Mouse (Mus musculus) layer of hippocampus, postnatal 36 days (tissue): ENCODE results near the gene Hectd3. TPM values are rescaled to one million over a fixed set of nuclear protein-coding genes. Genes with fewer than 3 reads are reported as not detected.

Experiments
- DNase-seq, 2 experiments: peaks; one replicate each; pipeline ENCODE4 v3.0.0; 2022
- total RNA-seq, 2 experiments: library from RNA; stranded (reverse); gene quantifications; 2 replicates each; pipeline ENCODE4 v1.2.3; 2021

Gene Hectd3
- total RNA-seq, result 10 to 100 TPM; 41.3 to 41.5 TPM

DNA sequence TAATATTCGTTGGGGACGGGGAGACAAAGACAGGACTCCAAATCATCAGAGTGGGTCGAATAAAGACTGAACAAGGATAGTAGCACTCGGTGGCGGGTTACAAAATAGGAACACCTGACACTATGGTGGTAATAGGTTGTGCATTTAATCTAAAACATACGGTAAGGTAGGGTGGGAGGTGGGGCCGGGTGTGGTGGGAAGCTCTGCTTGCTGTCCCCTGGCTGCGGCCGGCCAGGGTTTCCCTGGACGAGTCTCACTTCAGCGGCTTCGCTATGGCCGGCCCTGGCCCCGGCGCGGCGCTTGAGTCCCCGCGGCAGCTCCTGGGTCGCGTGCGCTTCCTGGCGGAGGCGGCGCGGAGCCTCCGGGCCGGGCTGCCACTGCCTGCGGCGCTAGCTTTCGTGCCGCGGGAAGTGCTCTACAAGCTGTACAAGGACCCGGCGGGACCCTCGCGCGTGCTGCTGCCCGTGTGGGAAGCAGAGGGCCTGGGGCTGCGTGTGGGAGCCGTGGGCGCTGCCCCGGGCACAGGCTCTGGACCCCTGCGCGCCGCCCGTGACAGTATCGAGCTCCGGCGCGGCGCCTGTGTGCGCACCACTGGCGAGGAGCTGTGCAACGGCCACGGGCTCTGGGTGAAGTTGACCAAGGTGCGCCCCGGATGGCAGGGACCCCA lies at the start of gene Hectd3:
Hectd3 (plus strand) TSS at position 187 of the 667 bp plus-strand sequence.
- DNase-seq, result peak; percentile 42

DNA sequence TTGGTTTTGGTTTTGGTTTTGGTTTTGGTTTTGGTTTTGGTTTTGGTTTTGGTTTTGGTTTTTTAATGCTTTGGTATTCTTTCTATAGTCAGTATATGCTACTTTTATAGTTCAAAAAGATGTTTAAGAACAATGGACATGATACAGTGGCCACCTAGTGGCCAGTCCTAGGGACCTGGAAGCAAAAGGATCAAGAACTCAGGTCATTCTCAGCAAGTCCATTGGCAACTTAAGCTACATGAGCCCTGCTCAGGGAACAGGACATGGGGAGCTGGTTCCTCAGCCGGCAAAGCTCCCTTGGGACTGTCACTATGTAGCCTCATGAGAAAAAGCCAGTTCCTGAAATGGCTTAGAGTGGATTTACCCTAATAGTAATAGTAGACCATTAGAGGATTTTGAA lies 43.5 kb upstream of the Hectd3 start:
- no peak for DNase-seq

DNA sequence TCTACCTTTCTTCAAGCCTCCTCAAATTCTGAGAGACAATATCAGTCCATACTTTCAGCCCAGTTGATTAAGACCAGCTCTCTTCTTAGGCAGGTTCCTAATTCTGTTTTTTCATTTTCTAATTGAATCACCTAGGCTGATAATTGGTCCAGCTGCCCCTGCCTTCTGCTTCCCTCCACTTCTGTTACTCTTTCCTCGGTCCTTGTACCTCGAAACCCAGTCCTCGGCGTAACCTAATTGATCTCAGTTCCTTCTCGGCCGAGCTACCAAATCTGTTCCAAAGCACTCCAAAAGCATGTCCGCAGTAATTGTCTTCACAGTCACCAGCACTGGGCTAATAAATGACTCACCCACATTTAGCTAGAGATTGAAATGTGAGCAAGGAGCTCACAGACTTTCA lies 40.2 kb upstream of the Hectd3 start:
- DNase-seq, result no peak

DNA sequence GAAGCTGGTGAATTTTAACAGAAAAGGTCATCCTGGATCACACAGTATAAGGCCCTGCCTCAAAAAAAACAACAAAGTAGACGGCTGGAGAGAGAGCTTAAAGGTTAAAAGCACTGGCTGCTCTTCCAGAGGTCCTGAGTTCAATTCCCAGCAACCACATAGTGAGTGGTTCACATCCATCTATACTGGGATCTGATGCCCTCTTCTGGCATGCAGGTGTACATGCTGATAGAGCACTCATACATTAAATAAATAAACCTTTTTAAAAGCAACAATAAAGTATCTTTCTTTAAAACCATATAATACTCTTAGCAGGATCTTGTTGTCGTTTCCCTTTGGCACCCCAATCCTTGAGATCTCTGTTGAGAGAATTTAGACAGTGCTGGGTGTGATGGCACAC lies 18.6 kb upstream of the Hectd3 start:
- DNase-seq, result no peak

DNA sequence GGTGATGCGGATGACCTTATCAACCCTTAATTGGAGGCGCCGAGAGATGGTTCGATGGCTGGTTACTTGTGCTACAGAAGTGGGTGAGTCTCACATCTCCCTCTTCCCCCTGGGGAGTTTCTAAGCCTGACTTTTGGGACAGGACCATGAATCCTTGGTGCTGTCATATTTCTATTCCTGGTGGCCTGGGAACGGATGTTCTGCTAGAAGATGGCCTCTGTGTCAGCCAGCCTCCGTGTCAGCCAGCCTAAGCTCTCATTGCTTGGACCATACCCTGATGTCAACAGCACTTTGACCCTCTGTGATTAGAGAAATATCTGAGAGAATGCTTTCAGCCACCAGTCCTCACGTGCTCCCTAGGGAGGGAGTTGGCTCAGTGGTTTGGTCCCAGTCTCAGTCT lies 9.4 kb upstream of the Hectd3 start:
- no peak for DNase-seq

DNA sequence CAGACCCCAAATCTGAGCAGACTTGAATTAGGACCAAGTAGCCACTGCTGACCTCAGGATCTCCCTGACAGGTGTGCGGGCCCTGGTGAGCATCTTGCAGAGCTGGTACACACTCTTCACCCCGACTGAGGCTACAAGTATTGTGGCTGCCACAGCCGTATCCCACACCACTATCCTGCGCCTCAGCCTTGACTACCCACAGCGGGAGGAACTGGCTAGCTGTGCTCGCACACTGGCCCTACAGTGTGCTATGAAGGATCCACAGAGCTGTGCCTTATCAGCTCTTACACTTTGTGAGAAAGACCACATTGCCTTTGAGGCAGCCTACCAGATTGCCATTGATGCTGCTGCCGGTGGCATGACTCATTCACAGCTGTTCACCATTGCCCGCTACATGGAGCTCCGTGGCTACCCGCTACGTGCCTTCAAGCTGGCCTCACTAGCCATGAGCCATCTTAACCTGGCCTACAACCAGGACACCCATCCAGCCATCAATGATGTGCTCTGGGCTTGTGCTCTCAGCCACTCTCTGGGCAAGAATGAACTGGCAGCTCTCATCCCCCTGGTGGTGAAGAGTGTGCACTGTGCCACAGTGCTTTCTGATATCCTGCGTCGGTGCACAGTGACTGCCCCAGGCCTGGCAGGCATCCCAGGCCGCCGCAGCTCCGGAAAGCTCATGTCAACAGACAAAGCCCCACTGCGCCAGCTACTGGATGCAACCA lies 8.6 kb upstream of the Hectd3 start:
- peak; percentile 68 to 74 for DNase-seq

DNA sequence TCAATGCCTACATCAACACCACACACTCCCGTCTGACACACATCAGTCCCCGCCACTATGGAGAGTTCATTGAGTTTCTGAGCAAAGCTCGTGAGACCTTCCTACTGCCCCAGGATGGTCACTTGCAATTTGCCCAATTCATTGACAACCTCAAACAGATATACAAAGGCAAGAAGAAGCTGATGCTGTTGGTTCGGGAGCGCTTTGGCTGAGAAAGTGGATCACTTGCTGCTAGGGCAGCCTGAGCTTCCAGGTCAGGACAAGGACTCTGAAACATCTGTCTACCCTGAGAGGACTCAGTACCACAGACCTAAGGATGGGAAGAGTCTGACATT lies 8.0 kb upstream of the Hectd3 start:
- DNase-seq, result no peak

DNA sequence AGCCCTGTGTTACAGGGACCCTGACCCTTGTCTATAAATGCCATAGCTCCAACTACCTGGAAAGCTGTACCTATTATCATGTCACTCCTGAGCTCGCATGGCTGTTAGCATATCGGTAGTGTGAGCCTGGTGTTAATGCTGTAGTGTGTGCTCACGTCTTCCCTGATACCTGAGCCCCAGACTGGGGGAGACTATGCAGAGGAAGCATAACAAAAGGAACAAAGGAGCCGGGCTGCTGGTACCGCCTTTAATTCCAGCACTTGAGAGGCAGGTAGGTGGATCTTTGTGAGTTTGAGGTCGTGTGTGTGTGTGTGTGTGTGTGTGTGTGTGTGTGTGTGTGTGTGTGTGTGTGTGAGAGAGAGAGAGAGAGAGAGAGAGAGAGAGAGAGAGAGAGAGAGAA lies 5.4 kb upstream of the Hectd3 start:
- no peak for DNase-seq

DNA sequence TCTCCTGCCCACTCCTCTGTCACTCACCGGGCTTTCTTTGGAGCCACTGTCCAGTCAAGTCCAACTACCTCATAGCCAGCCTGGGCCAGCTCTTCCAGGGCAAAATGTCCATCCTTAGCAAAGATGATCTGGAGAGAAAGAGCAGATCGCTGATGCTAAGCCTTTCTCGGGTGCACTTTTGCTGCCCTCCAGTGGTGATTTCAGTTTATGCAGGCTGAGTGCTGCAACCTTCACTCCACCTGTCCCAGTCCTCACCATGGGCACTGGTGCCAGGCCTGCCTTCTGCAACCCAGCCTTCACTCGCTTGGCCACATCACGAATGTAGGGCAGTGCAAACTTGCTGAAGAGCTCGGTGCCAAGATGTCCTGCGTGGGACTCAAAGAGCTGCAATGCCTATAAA lies 3.8 kb upstream of the Hectd3 start:
- peak; percentile 77 to 82 for DNase-seq

DNA sequence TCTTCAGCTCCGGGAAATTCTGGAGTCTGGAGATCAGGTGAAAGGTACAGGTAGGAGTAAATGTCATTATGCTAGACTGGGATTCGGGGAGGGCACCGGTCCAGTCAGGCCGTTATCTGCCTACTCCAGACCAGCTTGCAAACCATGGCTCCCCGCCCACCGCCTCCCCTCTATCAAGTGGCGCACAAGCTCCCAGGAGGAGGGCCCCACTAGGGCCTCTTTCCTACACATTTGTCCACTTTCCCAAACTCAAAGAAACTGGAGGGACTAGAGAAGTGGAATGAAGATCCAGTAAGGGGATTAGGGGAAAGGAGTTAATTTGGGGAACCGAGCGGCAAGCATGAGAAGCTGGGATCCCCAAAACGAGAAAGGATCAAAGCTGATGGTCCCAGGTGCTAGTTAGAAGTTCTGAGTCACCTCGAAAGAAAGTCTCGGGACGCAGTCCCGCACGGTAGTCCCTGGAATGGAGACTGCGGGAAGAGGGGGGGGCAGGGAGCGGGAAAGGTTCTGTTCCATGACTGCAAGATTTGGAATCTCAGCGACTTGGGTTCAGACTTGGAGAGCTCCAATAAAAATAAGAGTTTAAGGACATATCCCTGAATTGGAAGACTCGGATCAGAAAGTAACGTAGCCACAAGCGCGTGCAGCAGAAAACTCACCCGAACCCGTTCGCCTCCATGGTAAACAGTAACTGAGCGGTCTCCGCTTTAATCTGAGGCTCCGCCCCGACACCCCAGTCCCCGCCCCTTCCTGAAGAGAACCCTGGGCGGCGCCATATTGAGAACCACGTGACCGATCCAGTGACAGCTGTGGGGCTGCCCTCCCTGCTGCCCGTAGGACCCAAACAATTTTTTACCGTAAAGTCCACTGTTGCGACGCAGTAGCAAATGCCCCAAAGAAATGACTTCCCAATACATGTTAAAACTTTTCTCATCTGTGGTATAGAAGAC lies 1.2 kb upstream of the Hectd3 start, which contains the start of gene Urod:
Urod (minus strand) TSS at position 742 of the 950 bp plus-strand sequence.
- peak; percentile 94 for DNase-seq

DNA sequence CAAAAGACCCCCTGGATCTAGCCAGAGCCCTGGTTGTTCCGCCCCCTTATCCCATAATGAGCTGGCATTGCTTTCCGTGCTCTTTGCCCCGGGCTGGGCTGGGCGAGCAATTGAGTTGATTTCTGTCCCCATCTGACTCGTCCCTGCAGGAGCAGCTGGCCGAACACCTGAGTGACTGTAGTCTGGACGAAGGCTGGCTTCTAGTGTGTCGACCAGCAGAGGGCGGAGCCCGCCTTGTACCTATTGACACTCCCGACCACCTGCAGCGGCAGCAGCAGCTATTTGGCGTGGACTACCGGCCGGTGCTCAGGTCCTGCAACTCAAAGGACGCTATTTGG lies 650 bp downstream of the Hectd3 start:
- no peak for DNase-seq

DNA sequence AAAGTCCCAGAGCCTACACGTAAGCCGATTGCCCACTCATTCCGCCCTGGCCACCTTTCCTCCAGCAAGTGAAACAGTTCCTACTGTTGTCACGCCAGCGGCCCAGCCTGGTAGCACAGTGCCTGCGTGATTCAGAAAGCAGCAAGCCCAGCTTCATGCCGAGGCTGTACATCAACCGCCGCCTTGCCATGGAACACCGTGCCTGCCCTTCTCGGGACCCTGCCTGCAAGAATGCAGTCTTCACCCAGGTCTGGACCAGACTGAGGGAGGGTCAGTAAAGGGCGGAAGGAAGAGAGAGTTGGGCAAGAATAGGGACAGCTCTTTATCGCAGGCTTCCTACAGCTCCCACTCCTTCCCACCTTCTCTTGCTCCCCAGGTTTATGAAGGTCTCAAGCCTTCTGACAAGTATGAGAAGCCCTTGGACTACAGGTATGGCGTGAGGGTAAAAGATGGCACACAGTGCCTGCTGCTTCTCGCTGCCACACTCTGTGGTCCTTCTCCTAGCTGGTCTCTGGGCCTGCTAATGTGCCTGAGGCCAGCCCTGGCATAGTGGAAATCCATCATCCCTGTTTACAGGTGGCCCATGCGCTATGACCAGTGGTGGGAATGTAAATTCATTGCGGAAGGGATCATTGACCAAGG lies 4.5 kb downstream of the Hectd3 start:
- DNase-seq, result no peak

DNA sequence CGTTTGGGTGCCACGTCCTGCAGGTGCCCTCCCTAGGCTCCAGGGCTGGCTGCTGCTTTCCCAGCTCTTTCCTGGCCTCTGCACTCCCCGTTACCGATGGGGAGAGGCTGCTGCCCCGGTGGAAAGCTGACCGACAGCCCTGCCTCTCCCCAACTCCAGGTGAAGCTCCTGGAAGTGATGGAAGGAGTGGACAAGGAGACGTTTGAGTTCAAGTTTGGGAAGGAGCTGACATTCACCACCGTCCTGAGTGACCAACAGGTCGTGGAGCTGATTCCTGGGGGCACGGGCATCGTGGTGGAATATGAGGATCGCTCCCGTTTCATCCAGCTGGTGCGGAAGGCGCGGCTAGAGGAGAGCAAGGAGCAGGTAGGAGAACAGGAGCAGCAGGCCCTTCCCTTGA lies 6.8 kb downstream of the Hectd3 start:
- DNase-seq, result no peak

DNA sequence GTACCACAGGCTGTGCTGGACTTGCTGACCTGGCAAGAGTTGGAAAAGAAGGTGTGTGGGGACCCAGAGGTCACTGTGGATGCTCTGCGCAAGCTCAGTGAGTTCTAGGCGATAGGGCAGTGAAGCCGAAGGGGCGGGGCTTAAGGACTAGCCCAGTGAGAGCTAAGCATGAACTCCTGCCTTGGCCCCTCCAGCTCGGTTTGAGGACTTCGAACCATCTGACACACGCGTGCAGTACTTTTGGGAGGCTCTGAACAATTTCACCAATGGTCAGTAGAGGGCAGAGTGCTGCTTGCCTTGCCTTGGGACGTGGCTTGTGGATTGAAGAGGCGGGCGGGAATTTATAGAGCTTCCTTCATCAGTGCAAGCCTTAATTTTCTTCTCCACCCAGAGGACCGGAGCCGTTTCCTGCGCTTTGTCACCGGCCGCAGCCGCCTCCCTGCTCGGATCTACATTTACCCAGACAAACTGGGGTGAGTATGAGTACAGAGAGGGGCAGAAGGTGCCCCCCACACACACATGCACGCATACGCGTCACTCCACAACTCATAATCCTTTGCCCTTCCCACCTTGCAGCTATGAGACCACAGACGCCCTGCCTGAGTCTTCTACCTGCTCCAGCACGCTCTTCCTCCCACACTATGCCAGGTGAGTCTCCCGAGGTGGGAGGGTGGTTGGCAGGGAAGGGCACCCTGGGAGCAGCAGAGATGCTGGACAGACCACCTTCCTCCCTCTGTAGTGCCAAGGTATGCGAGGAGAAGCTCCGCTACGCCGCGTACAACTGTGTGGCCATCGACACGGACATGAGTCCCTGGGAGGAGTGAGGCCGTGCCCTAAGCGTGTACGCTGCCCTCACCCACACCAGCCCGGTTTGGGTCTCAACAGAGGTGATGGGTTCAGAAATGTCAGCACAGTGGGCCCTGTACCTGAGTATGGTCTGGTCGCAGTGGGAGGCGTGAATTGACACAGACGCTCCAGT lies 7.7 kb downstream of the Hectd3 start:
- peak in 1 of 2 experiments; percentile 34 for DNase-seq

DNA sequence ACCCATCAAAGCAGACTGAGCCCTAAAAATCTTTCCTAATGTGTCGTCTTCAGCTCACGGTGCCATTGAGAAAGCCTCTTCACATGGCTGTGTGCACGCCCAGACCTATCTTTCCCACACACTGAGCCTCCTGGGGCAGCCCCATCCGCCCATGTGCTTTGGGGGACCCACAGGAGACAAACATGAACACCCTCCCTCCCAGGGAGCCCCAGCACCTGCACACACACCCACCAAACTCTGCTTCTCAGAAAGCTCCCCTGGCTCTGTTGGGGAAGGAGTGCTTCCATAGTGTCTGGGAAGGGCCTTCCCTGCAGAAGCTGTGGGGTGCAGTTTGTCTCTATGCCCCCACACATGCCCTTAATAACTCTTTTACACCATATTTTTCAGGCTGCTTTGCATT lies 9.5 kb downstream of the Hectd3 start:
- DNase-seq, result no peak

DNA sequence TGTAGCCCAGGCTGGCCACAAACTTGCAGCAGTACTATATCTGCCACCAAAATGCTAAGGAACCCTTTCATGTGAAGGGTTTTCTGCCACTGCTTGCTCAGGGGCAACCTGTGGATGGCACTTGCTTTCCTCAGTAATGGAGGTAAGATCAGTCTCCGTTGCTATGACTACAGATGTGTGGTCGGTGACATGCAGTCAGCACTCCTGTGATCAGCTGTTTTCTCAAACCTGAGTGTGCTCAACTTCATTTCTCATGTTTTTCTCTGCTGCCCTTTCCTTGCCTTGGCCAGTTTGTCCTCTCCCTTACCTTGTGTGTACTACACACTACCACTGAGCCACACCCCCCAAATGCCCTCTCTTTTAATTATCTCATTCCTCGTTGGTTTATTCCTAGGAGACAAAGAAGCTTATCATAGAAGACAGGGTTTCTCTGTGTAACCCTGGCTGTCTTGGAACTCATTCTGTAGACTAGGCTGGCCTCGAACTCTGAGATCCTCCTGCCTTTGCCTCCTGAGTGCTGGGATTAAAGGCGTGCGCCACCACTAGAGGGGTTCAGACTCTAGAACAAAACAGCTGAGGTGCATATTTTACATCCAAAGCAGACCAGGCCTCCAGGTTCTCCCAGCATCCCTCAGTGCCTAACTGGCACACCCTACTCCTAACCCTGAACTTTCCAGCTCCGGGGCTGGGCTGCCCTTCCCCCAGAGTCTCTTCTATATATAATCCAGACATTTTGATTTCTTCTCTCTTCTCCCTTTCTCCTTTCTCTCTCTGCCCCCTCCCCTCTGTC lies 10.7 kb downstream of the Hectd3 start:
- no peak for DNase-seq

DNA sequence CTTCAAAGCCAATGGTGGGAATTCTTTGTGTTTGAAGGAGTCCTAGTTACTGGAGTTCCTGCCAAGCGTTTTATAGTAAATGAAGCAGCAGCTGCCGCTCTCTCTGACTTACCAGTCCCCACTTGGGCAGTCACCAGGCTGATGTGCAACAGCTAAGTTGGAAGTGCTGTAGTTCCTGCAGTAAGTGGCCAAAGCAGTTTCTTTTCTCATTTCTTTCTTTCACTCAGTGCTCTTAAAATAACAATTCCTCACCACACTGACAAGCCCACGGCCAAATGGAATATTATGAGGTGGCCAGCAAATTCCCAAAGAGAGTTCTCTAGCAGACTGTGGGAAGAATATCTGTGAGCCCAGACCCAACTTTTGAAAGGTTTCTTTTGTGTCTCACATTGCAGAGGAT lies 11.9 kb downstream of the Hectd3 start:
- no peak for DNase-seq

DNA sequence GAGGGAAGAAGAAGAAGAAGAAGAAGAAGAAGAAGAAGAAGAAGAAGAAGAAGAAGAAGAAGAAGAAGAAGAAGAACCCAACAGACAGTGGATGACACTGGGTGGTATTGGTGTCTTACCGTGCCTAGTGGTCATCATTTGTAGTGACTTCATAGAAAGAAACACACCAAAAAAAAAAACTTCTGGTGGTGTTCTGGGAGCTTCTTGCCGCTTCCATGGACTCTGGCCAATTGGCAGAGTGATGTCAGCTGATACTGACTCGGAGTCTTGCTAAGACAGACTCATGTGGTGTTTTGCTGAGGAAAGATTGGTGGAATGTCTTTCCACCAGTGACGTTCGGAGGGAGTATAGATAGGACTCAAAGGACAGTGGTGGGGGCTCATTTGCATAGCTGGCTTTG lies 15.1 kb downstream of the Hectd3 start:
- no peak for DNase-seq

DNA sequence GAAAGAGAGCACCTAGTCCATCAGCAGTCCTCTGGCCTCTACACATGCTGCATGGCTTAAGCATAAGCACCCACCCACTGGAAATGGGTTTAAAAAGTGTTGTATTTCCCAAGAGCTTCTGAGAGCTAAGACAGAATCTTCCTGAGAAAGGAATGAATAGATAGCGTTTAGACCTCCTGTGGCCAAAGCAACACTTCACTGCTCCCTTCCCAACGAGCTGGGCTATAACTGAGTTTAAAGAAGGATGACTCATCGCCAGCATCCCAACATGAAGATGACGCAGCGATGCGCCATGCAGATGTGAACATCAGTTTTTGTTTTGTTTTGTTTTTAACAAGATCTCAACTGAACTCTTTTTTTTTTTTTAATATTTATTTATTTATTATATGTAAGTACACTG lies 18.5 kb downstream of the Hectd3 start:
- DNase-seq, result no peak

DNA sequence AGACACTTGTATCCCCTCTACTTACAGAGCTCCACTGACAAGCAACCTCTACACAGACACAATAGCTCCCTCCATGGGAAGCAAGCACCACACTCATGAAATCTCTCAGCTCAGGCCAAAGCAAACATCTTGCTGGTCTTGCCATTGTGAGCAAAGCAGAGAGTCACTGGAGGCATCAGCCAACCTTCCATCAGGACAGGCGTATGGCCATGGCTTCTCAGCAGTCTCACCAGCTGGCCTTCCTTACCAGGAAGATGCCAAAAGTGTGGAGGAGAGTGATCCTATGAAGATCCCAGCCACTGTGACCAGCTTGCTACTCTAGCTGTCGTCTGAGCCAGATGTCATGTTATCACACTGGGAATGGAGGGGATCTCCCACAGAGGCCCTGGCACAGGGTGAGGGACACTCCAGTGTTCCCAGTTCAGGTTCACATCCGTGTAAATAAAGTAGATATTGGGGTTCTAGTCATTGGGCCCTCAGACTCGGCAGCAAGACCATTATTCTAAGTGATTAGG lies 19.8 kb downstream of the Hectd3 start:
- no peak for DNase-seq

DNA sequence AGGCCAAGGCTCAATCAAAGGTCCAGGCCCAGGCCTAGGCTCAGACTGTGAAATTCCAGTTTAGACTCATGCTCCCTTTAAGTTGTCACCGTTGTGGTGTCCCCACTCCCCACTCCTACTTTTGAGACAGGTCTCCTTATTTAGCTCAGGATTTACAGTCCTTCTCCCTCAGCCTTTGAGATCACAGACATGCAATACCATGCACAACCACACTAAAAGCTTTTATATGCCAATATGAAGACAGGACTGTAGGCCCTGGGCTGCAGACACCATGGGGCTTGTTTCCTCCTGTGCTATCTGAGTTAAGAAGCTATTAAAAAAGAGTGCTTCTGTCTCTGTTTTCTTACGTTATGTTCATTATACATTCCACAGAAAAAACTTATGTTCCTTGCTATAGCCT lies 22.6 kb downstream of the Hectd3 start:
- DNase-seq, result no peak
